Mouse (Mus musculus) frontal cortex, adult (tissue): ENCODE measurements around the gene Rnf167.
A peak's percentile ranks its signal among the peaks of the same experiment; 100 is the strongest.

Experiments used
- ATAC-seq: cut with Nextera tagmentation; 2 replicates; pipeline ENCODE4 v1.9.2; 2017; ENCODE audit warnings: mild to moderate bottlenecking, moderate library complexity, mixed read lengths; ENCODE audit not compliant: low TSS enrichment

The Rnf167 gene

DNA sequence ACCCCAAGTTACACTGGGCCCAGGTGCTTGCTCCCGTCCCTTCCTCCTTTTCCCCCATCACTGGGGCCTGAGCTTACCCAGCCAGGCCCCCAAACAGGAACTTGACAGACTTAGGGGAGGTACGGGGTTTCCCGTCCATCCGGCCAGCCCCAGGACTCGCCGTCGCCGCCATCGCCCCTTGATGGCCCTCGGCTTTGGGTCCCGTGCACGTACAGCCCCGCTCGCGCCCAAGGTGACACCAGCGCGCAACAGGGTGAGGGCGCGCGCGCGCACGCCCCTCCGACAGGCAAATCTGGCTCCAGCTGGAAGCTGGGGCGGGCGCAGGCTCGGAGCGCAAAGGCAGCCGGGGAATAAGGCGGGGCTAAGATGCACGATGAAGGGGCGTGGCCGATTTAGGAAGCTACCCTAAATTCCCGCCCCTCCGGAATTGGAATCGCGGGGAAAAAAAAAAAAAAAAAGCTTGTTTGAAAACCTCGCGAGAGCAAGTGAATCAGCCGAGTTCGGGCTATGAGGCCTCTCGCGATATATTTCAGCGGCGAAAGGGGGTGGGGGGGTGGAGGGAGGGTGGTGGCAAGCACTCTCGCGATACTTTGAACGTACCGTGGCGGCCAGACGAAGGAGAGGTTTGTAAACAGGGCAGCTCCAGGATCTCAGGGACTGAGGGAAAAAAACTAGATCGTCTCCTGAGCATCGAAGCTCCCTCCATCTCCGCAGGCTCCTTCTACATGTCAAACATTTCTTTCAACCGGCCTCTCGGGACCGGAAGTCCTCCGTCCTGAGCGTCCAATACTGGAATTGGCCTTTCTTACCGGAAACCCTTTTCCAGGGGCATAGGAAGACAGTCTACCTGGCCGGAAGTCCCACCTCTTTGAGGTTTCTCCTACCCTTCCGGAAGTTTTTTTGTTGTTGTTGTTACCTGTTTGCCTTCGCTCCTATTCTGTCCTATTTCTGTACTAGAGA lies at the start of gene Rnf167, which contains the start of gene Slc25a11:
Gene Rnf167, plus strand, starts transcription at position 545 of the 960 bp plus-strand sequence.
Gene Slc25a11, minus strand, starts transcription at position 789 of the 960 bp plus-strand sequence.
- peak; percentile 78 for ATAC-seq

GRCm38 (mm10) chr11:70597301-70597700 lies 49.7 kb upstream of the Rnf167 start:
- ATAC-seq, result no peak

DNA sequence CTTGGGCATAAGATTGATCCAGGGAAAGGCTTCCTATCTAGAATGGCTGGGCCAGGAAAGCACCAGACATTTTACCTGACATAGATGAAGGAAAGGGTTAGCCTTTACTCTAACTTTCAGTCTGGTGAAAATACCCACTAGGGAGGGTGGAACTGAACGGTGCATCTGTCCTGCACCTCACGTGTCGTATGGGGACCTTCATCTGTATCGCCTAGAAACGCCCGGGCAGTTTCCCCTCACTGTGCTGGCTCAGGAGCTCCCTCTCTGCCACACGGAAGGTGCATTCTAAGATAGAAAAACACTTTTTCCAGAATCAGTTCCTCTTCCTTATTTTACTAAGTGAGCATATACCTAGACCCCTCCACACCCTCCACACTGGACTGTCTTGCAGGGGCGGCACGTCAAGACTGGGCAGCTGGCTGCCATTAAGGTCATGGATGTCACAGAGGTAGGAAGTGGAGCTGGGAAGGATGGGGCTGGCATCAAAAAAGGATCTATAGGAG lies 48.5 kb upstream of the Rnf167 start:
- no peak for ATAC-seq

DNA sequence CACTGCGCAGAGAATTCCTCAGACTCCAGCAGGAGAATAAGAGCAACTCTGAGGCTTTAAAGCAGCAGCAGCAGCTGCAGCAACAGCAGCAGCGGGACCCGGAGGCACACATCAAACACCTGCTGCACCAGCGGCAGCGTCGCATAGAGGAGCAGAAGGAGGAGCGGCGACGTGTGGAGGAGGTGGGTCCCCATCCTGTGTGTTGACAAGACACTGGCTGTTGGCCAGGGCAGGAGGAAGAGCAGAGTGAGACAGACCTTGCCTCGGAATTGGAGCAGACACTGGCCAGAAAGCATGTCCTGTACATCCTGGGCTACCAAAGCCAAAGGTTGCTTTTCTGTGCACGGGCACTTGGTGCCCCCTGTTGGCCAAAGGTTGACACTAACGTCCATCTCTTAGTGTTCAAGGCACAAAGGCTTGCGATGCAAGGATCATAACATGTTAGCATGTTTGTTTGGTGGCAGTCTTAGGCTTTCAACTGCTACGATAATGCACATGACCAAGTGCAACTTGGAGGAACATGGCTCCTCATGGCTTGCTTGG lies 41.9 kb upstream of the Rnf167 start:
- no peak for ATAC-seq

DNA sequence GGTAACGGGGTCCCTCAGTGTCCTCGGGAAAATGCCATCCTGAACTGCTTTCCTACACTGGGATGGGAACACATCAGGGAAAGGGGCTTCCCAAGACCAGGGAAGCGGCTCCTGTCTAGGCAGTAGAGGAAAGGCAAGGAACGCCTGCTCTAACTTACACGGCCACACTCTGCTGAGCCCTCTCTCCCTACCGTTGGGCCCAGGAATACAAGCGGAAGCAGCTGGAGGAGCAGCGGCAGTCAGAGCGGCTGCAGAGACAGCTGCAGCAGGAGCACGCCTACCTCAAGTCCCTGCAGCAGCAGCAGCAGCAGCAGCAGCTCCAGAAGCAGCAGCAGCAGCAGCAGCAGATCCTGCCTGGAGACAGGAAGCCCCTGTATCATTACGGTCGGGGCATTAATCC lies 40.3 kb upstream of the Rnf167 start:
- no peak for ATAC-seq

DNA sequence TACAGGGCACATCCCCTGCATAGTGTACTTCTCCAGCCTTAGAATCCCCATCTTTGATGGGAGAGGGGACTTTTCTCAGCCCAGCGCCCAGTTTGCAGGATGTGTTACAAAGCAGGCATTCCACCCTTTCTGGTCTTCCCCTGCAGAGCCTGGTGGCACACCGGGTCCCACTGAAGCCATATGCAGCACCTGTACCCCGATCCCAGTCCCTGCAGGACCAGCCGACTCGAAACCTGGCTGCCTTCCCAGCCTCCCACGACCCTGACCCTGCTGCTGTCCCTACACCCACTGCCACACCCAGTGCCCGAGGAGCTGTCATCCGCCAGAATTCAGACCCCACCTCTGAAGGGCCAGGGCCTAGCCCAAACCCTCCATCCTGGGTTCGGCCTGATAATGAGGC lies 39.4 kb upstream of the Rnf167 start:
- ATAC-seq, result no peak

- no peak for ATAC-seq
Measured at GRCm38 (mm10) chr11:70608381-70609066, 38.5 kb upstream of the Rnf167 start.

DNA sequence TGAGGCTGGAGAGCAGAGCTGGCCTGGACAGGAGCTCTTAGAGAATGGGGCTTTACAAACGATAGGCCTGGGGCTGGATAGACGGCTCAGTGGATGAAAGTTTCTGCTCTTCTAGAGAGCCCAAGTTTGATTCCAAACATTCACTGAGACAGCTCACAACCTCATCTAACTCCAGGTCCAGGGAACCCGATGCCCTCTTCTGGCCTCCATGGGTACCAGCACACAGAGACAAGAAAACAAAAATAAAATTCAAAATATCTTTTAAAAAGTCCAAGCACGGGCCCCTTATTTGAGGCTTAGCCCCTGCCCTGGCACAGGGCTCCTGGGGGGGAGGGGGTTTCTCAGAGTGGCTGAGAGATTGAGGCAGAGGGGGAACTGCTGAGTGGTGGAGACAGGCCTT lies 36.3 kb upstream of the Rnf167 start:
- no peak for ATAC-seq

DNA sequence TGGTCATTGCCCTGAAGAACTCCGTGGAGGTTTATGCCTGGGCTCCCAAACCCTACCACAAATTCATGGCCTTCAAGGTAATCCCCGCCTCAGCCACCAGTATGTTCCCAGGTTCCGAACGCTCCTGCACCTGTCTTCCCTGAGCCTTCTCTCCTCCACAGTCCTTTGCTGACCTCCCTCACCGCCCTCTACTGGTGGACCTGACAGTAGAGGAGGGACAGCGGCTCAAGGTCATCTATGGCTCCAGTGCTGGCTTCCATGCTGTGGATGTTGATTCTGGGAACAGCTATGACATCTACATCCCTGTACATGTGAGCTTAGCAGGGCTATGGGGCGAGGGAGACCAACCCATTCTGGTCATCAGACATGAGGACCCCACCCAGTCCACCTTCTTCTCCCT lies 34.5 kb upstream of the Rnf167 start:
- ATAC-seq, result no peak

GRCm38 (mm10) chr11:70615074-70615473 lies 32.0 kb upstream of the Rnf167 start:
- ATAC-seq, result peak; percentile 70; the same call in 1 of the 2 replicates

- ATAC-seq, result no peak
Measured at GRCm38 (mm10) chr11:70615516-70616093, 31.4 kb upstream of the Rnf167 start, which contains the start of gene 4930544D05Rik. 4930544D05Rik (plus strand) TSS chr11:70615848.

GRCm38 (mm10) chr11:70619101-70619500 lies 27.9 kb upstream of the Rnf167 start, which contains the start of gene Chrne:
Chrne (minus strand) TSS chr11:70619216.
- ATAC-seq, result no peak

DNA sequence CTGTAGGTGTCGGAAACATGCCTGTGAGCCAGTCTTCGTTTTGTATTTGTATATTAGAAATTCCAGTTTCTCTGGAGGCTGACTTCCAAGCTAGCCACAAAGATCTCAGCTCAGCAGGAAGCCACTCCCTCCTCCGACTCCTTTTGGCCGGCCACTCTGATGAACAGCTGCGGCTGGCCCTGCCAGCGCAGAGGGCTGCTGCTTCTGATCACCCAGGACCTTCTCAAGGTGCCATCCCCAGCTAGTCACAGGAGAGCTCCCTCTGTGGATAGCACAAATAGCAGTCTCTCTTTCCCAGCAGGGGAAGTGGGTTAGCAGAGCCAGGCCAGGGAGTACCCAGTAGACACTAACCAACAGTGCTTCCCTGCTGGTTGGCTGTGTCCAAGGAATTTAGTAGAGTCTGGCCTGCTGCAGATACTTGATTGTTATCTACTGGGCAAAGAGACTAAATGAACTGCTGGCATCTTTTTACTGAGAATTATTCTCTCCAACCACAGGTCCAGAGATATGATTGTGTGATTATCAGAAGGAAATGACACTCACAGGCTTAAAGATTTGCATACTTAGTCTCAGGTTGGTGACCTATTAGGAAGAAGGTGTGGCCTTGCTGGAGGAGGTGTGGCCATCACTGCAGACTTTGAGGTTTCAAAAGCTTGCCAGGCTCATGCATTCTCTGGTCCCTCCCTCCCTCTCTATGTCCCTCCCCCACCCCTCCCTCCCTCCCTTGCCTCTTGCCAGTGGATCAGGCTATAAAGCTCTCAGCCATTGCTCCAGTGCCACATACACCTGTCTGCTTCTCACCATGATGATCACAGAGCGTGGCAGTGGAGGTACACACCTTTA lies 24.8 kb upstream of the Rnf167 start:
- ATAC-seq, result no peak

DNA sequence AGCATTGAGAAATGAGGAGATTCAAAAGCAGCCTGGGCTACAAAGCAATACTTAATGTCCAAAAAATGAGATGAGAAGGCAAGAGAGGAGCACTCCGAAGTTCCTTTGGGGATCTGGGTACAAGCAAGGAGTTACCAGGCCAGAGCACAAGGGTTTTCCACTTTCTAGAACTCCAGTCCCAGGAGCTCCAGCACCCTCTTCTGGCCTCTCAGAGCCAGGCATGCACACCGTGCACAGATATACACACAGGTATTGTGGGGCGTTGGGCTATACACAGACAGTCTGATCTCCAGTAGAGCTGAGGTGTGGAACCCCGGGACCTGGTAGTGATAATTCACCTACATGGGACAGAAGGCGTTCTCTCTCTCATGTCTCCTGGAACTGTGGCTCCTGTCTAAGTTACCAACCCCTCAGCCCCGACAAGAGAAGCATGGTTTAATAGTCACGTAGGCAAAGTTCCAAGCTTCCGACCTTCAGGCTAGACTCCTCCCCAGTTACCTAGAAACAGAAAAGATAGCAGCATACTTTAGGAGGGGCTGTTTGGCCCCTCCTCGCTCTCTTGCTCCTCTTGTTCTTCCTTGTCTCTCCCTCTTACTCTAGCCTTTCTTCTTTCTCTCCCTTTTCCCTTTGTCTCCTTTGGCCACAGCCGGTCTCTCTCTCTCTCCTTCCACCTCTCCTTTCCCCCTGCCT lies 23.8 kb upstream of the Rnf167 start:
- no peak for ATAC-seq

- no peak for ATAC-seq
Measured at GRCm38 (mm10) chr11:70625473-70625872, 21.6 kb upstream of the Rnf167 start.

- ATAC-seq, result no peak
Measured at GRCm38 (mm10) chr11:70626877-70627276, 20.2 kb upstream of the Rnf167 start.

GRCm38 (mm10) chr11:70628431-70628830 lies 18.6 kb upstream of the Rnf167 start:
- no peak for ATAC-seq

DNA sequence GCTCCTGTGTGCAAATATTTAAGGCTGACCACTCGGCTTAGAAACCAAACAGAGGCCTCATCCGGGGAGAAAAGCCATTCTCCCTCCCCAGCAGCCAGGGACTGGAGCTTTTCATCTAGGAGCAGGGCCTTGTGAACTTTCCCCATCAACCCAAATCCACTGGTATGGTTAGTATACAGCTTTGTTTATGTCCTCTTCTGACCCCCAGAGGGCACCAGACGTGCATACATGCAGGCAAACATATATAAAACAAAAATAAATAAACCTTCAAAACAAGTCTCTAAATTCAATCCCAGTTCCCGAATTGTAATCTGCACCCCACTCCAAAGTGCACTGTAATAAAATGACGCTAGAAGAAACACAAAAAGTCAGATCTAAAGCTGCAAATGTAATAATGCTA lies 17.5 kb upstream of the Rnf167 start:
- ATAC-seq, result no peak

DNA sequence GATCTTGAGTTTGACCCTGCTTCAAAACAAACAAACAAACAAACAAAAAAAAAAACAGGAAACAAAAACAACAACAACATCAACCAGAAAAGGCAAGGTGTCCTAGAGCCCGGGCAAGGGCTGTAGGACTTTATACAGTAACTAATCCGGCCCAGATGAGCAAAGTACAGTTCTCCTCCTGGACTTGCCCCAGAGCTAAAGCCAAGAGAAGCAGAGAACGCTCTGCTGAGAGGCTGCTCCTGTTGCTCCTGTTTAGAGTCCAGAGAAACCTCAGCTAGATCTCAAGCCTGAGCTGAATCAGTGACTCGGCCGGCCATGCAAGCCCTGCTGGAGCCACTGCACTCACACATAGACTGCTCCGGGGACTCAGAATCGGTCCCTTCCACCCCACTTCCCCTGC lies 16.9 kb upstream of the Rnf167 start:
- ATAC-seq, result no peak

- ATAC-seq, result no peak
Measured at GRCm38 (mm10) chr11:70635601-70636000, 11.4 kb upstream of the Rnf167 start.
